Mouse (Mus musculus): ENCODE data around the gene Radil.
A peak's percentile ranks its signal among the peaks of the same experiment; 100 is the strongest.

The Radil gene

DNA sequence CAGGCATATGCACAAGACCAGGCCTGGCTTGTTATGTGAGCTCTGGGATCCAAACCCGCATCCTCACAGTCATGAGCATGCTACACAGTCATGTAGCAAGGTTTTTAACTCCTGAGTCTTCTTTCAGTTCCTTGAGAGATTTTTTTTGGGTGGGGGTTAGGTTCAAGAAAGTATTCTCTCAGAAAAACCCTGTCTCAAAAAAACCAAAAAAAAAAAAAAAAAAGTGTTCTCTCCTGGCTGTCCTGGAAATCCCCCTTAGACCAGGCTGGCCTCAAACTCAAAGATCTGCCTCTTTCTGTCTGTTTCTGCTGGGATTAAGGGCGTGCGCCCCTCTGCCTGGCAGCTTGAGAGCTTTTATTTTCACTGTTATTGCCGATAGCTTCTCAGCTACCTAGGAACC is 15.5 kb downstream of the Radil start:
- no peak for DNase-seq

DNA sequence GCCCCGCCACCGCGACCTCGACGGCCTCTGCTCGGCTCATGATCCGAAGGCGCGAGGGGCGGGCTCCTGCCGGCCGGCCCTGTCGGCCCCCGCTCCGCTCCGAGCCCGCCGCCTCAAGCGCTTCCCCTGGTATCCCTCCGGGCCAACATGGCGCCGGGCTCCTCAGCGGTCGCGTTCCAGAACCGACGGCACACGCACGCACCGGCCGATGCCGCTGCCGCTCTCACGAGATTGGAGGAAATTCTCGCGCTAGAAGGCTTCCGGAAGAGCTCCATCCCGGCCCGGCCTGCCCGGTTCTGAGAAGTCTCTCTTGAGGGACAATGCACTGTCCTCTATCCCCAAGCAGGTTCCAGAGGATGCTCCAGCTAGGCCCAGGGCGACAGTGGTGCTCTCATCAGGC is 21.0 kb downstream of the Radil start, which contains the start of gene Papolb:
TSS of gene Papolb (minus strand) at position 162 of the 400 bp plus-strand sequence.
- no peak for DNase-seq

GRCm38 (mm10) chr5:142524711-142525464 is 26.0 kb downstream of the Radil start:
- DNase-seq = no peak

- DNase-seq = no peak
These were observed 29.6 kb downstream of the Radil start for GRCm38 (mm10) chr5:142521195-142521866.

DNA sequence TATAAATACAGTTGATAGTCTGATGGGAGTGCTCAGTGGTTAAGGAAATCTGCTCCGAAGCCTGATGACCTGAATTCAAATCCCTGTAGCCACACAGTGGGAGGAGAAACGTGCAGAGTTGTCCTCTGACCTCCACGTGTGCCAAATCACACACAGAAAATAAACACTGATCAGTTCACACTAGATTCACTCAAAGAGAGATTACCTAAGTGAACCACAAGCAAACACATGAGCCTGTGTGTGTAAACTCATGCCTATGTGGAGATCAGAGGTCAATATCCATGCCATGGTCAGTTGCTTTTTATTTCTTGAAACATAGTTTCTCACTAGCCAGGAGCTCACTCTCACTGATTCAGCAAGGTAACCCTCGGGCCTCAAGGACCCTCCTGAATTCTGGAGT is 30.5 kb downstream of the Radil start:
- no peak for DNase-seq

DNA sequence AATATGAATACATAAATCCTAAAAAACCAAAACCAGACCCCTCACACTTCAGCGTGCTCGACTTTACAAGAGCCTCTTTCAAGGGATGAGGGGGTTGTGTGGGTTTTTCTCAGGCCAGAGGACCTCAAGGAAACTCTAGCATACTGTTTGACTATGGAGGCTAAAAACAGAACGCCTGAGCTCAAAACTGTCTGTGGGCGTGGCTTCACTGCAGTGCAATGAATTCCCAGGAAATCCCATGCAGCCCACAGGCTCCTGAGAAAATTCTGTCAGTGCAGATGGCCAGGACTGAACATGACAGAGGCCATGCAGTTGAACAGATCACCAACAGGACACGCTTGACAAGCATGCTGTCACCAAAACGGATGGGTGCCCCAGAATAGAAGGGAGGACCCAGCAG is 31.9 kb downstream of the Radil start:
- DNase-seq = no peak

DNA sequence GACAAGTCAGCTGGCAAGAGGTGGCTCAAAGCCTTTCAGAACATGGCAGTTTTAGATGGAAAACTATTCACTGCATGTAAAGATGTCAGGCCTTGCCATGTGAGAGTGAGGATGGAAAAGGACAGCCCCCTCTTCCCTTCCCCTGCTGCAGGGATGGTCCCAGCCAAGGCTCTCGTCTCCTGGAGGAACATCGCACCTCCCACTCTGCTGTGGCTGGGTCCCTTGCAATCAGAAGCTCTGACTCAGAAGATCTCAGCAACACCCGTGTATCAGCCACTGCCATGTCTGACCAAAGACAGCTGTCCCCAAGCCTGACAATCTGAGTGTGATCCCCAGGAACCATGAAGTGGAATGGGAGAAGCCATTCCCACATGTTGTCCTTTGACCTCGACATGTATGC is 38.8 kb downstream of the Radil start:
- DNase-seq = no peak

DNA sequence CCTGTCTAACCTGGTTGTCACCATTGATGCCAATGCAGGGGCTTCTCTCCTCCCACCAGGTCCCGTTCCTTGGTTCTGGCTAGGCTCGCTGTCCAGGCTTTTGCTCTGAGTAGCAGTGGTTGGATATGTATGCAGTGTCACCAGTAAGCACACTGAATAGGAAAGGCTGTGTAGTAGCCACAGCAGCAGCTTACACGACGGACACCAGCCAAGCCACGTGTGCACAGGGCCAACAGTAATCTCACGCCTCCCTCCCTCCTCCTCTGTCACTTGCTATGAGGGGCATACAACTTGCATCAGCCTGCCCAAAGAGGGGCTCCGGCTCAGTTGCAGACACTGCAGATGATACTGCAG is 40.9 kb downstream of the Radil start:
- peak; percentile 33 for DNase-seq

- DNase-seq = peak; percentile 82
These were observed 41.5 kb downstream of the Radil start for GRCm38 (mm10) chr5:142509141-142510060.

DNA sequence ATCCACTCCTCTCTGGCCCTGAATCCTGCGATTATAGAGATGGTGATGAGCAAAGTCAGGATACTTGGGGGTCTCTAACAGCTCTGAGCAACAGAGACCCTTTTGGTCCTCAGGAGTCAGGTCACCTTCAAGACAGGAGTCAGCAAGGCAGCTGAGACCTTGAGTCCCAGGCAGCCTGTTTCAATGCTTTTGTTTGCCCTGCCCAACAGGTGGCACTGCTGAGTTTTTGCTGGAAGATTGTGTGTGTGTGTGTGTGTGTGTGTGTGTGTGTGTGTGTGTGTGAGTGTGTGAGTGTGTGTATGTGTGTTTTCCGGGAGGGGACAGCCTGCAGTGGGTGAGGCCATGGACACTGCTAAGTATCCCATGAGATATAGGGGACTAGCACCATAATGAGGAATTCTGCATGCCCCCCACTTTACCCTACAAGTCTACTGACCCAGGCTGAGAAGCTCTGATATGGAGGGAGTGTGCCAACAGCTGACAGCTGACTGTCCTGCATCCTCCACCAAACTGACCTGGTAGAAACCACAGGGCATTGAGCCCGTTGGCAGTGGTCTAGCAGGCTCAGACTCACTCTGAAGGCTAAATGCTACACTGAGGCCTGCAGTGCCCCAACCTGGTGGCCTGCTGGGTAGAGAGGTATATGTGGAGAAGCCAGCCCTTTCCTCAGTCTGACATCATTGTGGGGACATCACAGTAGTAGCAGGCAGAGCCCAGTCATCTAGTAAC is 45.0 kb downstream of the Radil start:
- peak; percentile 34 for DNase-seq

GRCm38 (mm10) chr5:142504175-142504574 is 46.7 kb downstream of the Radil start:
- no peak for DNase-seq

- DNase-seq = peak; percentile 87
These were observed 48.5 kb downstream of the Radil start for GRCm38 (mm10) chr5:142502414-142502813.

DNA sequence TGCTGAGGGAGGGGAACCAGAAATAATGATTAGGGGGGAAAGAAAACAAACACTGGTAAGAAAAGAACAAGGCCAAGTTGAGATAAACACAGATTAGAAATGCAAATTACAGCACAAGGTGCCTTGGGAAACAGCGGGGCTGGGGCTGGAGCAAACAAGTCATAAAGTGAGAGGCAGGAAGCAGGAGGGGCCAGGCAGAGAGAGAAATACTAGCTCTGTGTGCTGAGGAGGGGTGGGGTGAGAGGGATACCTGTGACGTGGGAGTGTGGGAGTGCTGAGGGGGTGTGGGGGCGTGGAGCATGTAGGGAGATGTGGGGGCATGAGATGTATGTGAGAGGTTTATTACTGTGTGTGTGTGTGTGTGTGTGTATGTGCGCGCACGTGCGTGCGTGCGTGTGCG is 50.0 kb downstream of the Radil start:
- DNase-seq = no peak

DNA sequence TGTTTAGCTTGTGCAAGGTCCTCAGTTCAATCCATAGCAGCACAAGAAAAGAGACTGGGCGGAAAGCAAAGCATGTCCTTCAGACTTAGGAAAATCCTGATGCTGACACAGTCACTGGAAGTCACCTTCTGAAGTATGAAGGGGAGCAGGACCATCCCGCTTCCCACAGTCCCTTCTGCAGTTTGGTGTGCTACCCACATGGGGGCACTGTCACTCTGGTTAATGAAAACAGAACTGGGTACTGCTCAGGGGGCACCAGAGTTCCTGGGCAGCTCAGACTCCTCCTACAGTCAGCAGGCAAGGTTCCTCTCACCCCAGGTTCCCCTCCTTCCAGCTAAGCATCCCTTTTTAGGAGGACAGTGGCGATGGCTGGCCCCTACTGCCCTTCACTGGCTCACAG is 51.9 kb downstream of the Radil start:
- DNase-seq = no peak

- peak; percentile 69 for DNase-seq
These were observed 55.4 kb downstream of the Radil start for GRCm38 (mm10) chr5:142495321-142496096.

DNA sequence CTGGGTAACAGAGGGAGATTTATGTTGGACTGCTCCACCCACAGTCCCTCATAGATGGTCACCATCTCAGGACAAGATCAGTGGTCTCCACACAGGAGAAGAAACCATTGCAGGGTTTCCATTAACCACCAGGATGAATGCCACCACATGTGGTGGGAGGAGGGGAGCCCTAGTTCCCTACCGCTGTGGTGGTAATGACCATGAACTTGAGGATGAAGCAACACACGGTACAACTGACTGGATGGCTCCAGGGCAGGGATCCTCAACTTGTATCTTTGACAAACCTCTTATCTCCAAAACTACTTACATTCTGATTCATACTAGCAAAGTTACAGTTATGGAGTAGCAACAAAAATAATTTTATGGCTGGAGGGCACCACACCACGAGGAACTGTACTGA is 57.6 kb downstream of the Radil start:
- DNase-seq = no peak

- no peak for DNase-seq
These were observed 60.8 kb downstream of the Radil start for GRCm38 (mm10) chr5:142489955-142490707.

DNA sequence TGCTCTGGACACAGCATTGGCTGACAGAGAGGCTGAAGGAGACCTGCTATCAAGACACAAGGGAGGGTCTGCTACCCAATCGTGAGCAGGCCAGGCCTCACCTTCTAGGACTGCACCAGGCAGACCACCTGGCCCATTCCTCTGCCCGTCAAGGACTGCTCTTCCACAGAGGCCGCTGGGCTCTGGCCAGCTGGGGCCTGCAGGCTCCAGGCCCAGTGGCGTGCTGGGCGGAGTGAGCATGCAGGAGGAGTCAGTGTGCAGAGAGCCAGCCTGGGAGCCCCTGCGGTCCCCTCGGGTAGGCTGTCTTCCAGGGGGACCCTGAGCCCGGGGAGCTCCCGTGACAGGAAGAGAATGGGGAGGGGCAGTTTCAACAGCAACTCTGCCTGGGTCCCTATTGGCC is 64.2 kb downstream of the Radil start:
- DNase-seq = no peak

DNA sequence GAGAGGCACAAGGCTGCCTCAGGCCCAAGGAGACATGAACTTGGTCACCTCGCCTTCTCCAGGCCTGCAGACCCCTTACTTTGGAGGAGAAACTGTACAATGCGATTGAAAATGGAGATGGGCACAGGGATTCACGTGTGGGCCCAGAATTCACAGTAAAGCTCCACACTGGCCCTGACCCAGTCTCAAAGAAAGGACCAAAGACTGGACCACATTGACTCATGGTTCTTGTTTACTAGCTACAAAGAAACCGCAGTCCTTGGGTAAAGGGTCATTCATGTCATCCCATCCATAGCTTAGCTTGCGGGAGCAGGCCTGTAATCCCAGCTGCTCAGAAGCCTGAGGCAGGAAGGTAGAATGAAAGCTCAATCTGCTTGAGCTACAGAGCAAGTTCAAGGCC is 67.3 kb downstream of the Radil start:
- DNase-seq = no peak

DNA sequence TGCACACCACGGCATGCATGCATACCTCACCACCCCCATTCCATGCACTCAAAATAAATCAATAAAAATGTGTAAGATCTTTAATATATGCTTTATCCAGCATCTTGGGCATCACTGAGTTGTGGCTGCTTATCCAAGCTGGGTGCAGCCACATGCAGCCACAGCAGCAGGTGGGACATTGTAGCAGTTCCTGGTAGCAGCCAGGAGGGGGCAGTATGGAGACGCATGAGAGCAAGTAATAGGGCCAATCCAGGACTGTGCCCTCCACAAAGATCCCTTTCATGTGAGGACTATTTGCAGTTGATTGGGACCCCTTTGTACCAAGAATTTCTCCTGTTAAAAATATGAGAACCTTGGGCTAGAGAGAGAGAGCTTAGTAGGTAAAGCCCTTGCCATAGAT is 68.4 kb downstream of the Radil start:
- DNase-seq = no peak

DNA sequence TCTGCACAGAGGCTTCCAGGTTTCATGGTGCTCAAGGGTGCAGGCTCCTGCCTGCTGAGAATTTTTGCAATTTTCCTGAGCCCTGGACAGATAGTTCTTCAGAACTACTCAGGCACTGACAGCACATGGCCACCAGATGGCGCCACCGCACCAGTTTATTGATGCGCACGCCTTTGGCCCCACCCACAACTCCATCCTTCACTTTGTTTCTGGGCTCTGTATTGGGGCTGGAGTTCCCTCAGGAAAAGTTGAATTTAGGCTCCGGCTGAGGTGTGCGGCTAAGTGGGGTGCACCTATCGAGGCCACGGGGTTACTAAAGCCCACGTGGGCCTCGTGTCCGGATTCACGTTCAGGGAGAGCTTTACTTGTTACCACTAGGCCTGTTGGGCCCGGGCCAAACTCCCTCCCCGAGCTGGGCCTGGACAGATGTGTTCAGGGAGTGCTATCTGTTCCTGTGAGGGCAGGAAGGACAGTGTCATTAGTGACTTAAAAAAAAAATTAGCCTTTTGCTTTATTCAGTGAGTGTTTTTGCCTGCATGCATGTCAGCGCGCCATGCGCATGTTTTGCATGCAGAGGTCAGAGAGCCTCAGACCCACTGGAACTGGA is 72.0 kb downstream of the Radil start:
- peak; percentile 80 for DNase-seq
